Mouse (Mus musculus): Measurements from ENCODE around the gene Akap9. TPM values are rescaled to one million over a fixed set of nuclear protein-coding genes. Genes with fewer than 3 reads are reported as not detected.
A peak's percentile ranks its signal among the peaks of the same experiment; 100 is the strongest.

The Akap9 gene
- polyA plus RNA-seq, 1 experiment from 2014 or later = 406 TPM

- Histone ChIP-seq H3K4me1 (replicated peaks) (no peaks in the 10 kb centered on the region), H3K4me2 (replicated peaks) (no peak overlapping the region), H3K9me3 (no peaks in the 10 kb centered on the region), H3K4me3 (replicated peaks) (no peak overlapping the region), H3K27ac (no peak overlapping the region), H3K36me3 (peaks cover 92% of the 10 kb centered on the region), H3K9ac (replicated peaks) (no peak overlapping the region), H3K27me3 (no peaks in the 10 kb centered on the region)
- WGBS = 87% methylated on average over 3 of the region's 3 CpGs
- ATAC-seq = no peak
Observed at GRCm38 (mm10) chr5:4067203-4067602, 139.3 kb downstream of the Akap9 start.

GRCm38 (mm10) chr5:4079086-4079485, 151.2 kb downstream of the Akap9 start:
- ATAC-seq = no peak
- no peak overlapping the region for H3K9ac ChIP-seq (replicated peaks)

DNA sequence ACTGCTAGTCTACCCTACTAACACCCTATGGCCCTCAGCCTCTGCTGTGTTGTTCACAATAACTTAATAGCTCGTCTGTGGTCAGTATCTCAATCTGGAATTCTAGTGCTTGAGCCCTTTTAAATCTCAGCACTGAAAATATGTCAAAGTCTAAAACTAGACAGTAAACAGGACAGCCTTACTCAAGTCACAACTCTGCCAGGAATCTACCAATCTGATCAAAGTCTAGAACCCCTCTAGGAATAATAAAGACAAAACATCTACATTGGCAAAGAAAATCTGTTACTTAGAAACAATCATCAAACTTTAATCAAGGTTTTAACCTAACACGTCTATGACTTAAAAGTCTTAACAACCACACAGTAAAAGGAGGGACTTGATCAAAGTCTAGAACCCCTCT, 153.0 kb downstream of the Akap9 start:
- WGBS = 88% methylated on average over 2 of the region's 2 CpGs
- Histone ChIP-seq H3K9me3 (no peaks in the 10 kb centered on the region), H3K36me3 (peaks cover 83% of the 10 kb centered on the region), H3K4me3 (replicated peaks) (no peak overlapping the region), H3K27ac (no peak overlapping the region), H3K27me3 (no peaks in the 10 kb centered on the region), H3K4me2 (replicated peaks) (no peak overlapping the region), H3K9ac (replicated peaks) (no peak overlapping the region), H3K4me1 (replicated peaks) (no peaks in the 10 kb centered on the region)
- no peak for ATAC-seq

More at GRCm38 (mm10) chr5:4079086-4079485, 151.2 kb downstream of the Akap9 start:
- Histone ChIP-seq H3K36me3 (peaks cover 72% of the 10 kb centered on the region), H3K27ac (0 out of 2 replicates have a peak overlapping the region, but pooled peaks have one; percentile 17), H3K4me2 (replicated peaks) (no peak overlapping the region), H3K9me3 (no peaks in the 10 kb centered on the region), H3K4me3 (replicated peaks) (no peak overlapping the region), H3K27me3 (no peaks in the 10 kb centered on the region), H3K4me1 (replicated peaks) (no peaks in the 10 kb centered on the region)
- 92% methylated on average over 3 of the region's 3 CpGs for WGBS

DNA sequence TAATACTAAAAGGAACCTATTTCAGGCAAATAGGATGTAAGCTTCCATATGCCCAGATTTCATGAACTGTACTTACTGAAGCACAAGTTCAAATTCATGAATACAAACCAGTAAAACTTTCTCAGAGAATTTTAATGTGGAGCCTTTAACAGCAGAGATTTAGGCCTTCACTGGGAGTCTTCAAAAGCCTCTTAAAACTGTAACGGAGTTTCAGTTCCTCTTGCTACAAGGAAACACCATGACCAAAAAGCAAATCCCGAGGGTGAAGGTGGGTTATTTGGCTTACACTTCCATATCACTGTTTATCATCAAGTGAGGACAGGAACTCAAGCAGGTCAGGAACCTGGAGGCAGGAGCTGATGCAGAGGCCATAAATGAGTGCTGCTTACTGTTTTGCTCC, 153.7 kb downstream of the Akap9 start:
- Histone ChIP-seq H3K27me3 (no peaks in the 10 kb centered on the region), H3K4me3 (replicated peaks) (no peak overlapping the region), H3K9ac (replicated peaks) (no peak overlapping the region), H3K36me3 (peaks cover 87% of the 10 kb centered on the region), H3K27ac (no peak overlapping the region), H3K4me2 (replicated peaks) (no peak overlapping the region), H3K9me3 (no peaks in the 10 kb centered on the region), H3K4me1 (replicated peaks) (no peaks in the 10 kb centered on the region)
- ATAC-seq = no peak
- 94% methylated on average over 2 of the region's 2 CpGs for WGBS

GRCm38 (mm10) chr5:4084948-4085347, 157.1 kb downstream of the Akap9 start:
- Histone ChIP-seq H3K4me3 (replicated peaks) (no peak overlapping the region), H3K27ac (no peak overlapping the region), H3K4me2 (replicated peaks) (no peak overlapping the region), H3K27me3 (no peaks in the 10 kb centered on the region), H3K9ac (replicated peaks) (no peak overlapping the region), H3K4me1 (replicated peaks) (peaks cover 3% of the 10 kb centered on the region; the same call in 1 of the 2 replicates), H3K9me3 (no peaks in the 10 kb centered on the region), H3K36me3 (peaks cover 88% of the 10 kb centered on the region)
- ATAC-seq = no peak
- 97% methylated on average over 7 of the region's 7 CpGs for WGBS

DNA sequence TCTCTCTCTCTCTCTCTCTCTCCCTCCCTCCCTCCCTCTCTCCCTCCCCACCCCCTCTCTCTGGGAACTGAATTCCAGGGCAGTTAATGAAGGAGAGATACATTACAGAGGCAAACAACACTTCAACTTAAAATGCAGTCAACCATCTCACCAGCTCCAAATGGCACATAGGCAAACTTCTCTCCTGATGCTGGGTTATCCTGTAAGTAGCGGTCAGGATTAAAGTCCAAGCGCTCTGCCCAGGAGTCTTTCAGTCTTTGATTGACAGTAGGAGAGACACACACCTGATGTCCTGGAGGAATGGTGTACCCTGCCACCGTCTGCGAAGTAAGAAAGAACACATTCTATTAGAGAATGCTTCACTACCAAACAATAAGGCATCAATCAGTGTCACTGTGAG, 158.5 kb downstream of the Akap9 start:
- H3K36me3 ChIP-seq = peaks cover 86% of the 10 kb centered on the region
- no peak overlapping the region for H3K4me3 ChIP-seq (replicated peaks)
- H3K4me2 ChIP-seq (replicated peaks) = no peak overlapping the region
- H3K27ac ChIP-seq = no peak overlapping the region
- H3K4me1 ChIP-seq (replicated peaks) = peaks cover 3% of the 10 kb centered on the region; the same call in 1 of the 2 replicates
- H3K9me3 ChIP-seq = no peaks in the 10 kb centered on the region
- H3K27me3 ChIP-seq = no peaks in the 10 kb centered on the region
- no peak for ATAC-seq
- WGBS = 92% methylated on average over 4 of the region's 4 CpGs
- no peak overlapping the region for H3K9ac ChIP-seq (replicated peaks)

- Histone ChIP-seq H3K27me3 (no peaks in the 10 kb centered on the region), H3K4me2 (replicated peaks) (no peak overlapping the region), H3K9ac (replicated peaks) (no peak overlapping the region), H3K27ac (no peak overlapping the region), H3K4me3 (replicated peaks) (no peak overlapping the region), H3K4me1 (replicated peaks) (peaks cover 3% of the 10 kb centered on the region; the same call in 1 of the 2 replicates), H3K9me3 (no peaks in the 10 kb centered on the region), H3K36me3 (peaks cover 85% of the 10 kb centered on the region)
- 90% methylated on average over 5 of the region's 5 CpGs for WGBS
- no peak for ATAC-seq
Observed at GRCm38 (mm10) chr5:4088190-4088589, 160.3 kb downstream of the Akap9 start.

DNA sequence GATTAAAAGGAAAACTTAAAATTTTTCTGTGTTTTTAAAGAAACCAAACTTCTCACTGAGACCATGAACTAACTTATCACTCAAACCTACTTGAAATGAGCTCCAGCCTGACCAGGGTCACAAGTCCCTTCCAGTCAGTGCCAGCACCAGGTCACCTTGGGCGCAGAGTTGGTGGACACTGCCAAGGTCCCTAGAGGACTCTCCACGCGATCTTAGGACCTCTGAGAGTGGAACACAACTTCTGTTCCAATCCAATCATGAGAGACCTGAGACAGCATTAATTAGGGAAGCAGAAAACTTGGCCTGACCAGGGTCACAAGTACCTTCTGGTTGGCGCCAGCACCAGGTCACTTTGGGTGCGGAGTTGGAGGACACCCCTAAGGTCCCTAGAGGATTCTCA, 166.6 kb downstream of the Akap9 start:
- ATAC-seq = no peak
- Histone ChIP-seq H3K4me3 (replicated peaks) (no peak overlapping the region), H3K27ac (no peak overlapping the region), H3K9ac (replicated peaks) (no peak overlapping the region), H3K36me3 (peaks cover 71% of the 10 kb centered on the region), H3K4me1 (replicated peaks) (no peaks in the 10 kb centered on the region), H3K9me3 (no peaks in the 10 kb centered on the region), H3K27me3 (no peaks in the 10 kb centered on the region), H3K4me2 (replicated peaks) (no peak overlapping the region)
- 98% methylated on average over 5 of the region's 5 CpGs for WGBS

GRCm38 (mm10) chr5:4101031-4101430, 173.2 kb downstream of the Akap9 start:
- ATAC-seq = no peak
- Histone ChIP-seq H3K27ac (no peak overlapping the region), H3K27me3 (no peaks in the 10 kb centered on the region), H3K4me3 (replicated peaks) (no peak overlapping the region), H3K4me2 (replicated peaks) (no peak overlapping the region), H3K36me3 (peaks cover 49% of the 10 kb centered on the region), H3K4me1 (replicated peaks) (peaks cover 40% of the 10 kb centered on the region), H3K9me3 (no peaks in the 10 kb centered on the region), H3K9ac (replicated peaks) (no peak overlapping the region)
- WGBS = 99% methylated on average over 4 of the region's 4 CpGs

- Histone ChIP-seq H3K4me3 (replicated peaks) (no peak overlapping the region), H3K36me3 (peaks cover 49% of the 10 kb centered on the region), H3K4me2 (replicated peaks) (peak overlapping the region; percentile 11; the same call in 1 of the 2 replicates), H3K4me1 (replicated peaks) (peaks cover 40% of the 10 kb centered on the region), H3K27ac (no peak overlapping the region), H3K27me3 (no peaks in the 10 kb centered on the region), H3K9me3 (no peaks in the 10 kb centered on the region), H3K9ac (replicated peaks) (no peak overlapping the region)
- ATAC-seq = no peak
- WGBS = 96% methylated on average over 2 of the region's 2 CpGs
Observed at GRCm38 (mm10) chr5:4101770-4102169, 173.9 kb downstream of the Akap9 start.

DNA sequence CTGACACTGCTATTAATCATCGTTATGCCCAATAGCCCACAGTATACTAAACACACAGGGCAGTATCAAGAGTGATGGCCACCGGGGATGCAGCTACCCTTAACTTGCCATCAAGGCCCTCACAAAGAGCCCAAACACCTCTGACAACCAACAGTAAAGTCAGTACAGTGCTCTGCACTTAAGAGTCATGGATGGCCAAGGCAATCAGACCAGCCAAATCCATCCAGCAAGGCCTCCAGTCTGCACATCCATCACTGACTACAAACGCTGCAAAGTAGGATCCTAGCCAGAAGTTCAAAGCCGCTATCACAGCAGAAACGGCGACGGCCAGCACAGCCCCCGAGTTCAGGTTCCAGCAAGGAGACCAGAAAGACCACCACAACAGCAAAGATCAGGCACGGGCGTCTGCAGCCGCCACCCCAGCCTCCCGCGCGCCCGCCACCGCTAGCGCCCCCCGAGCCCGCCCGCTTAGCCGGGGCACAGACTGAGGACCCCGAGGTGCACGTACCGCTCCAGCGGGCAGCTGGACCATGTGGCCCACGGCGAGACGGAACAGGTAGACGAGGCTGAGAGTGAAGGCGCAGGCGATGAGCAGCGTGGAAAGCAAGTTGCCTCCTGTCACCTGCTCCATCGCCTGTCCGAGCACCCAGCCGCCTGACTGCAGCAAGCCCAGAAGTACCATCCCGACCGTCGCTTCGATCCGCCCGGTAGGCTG, 175.9 kb downstream of the Akap9 start:
- Histone ChIP-seq H3K9ac (replicated peaks) (peak overlapping the region; percentile 97), H3K36me3 (peaks cover 35% of the 10 kb centered on the region), H3K27ac (peak overlapping the region; percentile 99), H3K9me3 (no peaks in the 10 kb centered on the region), H3K27me3 (no peaks in the 10 kb centered on the region), H3K4me3 (replicated peaks) (peak overlapping the region; percentile 98), H3K4me1 (replicated peaks) (peaks cover 40% of the 10 kb centered on the region), H3K4me2 (replicated peaks) (peak overlapping the region; percentile 79)
- under 1% methylated on average over 35 of the region's 41 CpGs for WGBS
- peak; percentile 75 for ATAC-seq

- H3K4me2 ChIP-seq (replicated peaks) = peak within 1 kb of the TSS; percentile 79
- H3K27me3 ChIP-seq = no peaks in the 10 kb centered on the region
- peak within 1 kb of the TSS; percentile 97 for H3K9ac ChIP-seq (replicated peaks)
- no peaks in the 10 kb centered on the region for H3K9me3 ChIP-seq
- H3K4me1 ChIP-seq (replicated peaks) = peaks cover 40% of the 10 kb centered on the region
- WGBS = under 1% methylated on average over 58 of the region's 59 CpGs
- peak within 1 kb of the TSS; percentile 98 for H3K4me3 ChIP-seq (replicated peaks)
- H3K27ac ChIP-seq = peak within 1 kb of the TSS; percentile 99
- H3K36me3 ChIP-seq = peaks cover 28% of the 10 kb centered on the region
- ATAC-seq = peak; percentile 98
Observed at GRCm38 (mm10) chr5:4104341-4105040, 176.6 kb downstream of the Akap9 start, which contains the start of gene Cyp51. Gene Cyp51 (minus strand): TSS chr5:4104746.

Measured in midbrain, embryonic 13.5 days (tissue).